Mouse (Mus musculus): ENCODE results near the gene Ssu72. TPM values are rescaled to one million over a fixed set of nuclear protein-coding genes. Genes with fewer than 3 reads are reported as not detected.
"Not testable (repeated sequence)": the region's sequence is repeated elsewhere in the genome, so short reads cannot be mapped to it uniquely, and the experiment has no call there.

The Ssu72 gene
- polyA plus RNA-seq, 1 experiment from 2014 or later: 162 TPM

- H3K4me3 ChIP-seq; H3K4me2 ChIP-seq; H3K9ac ChIP-seq; H3K36me3 ChIP-seq (ENCODE audit: poor library complexity, severe bottlenecking); H3K9me3 ChIP-seq (replicated peaks); H3K27ac ChIP-seq; ATAC-seq; H3K27me3 ChIP-seq; H3K4me1 ChIP-seq: not testable (repeated sequence)
- WGBS: 90% methylated on average over 4 of the region's 4 CpGs
Observed at GRCm38 (mm10) chr4:155687764-155688163, 16.8 kb upstream of the Ssu72 start.

- H3K36me3 ChIP-seq (ENCODE audit: poor library complexity, severe bottlenecking): no peaks in the 10 kb centered on the region
- 80% methylated on average over 12 of the region's 12 CpGs for WGBS
- H3K9me3 ChIP-seq (replicated peaks): no peaks in the 10 kb centered on the region
Observed at GRCm38 (mm10) chr4:155690571-155691375, 13.8 kb upstream of the Ssu72 start.

GRCm38 (mm10) chr4:155692421-155692820, 12.2 kb upstream of the Ssu72 start:
- 99% methylated on average over 3 of the region's 3 CpGs for WGBS
- H3K9ac ChIP-seq: no peak overlapping the region
- peaks cover 23% of the 10 kb centered on the region for H3K4me1 ChIP-seq
- no peaks in the 10 kb centered on the region for H3K9me3 ChIP-seq (replicated peaks)
- peaks cover 22% of the 10 kb centered on the region for H3K27me3 ChIP-seq
- no peaks in the 10 kb centered on the region for H3K36me3 ChIP-seq (ENCODE audit: poor library complexity, severe bottlenecking)
- ATAC-seq: no peak
- H3K27ac ChIP-seq: no peak overlapping the region
- no peak overlapping the region for H3K4me3 ChIP-seq
- no peak overlapping the region for H3K4me2 ChIP-seq

More at GRCm38 (mm10) chr4:155690571-155691375, 13.8 kb upstream of the Ssu72 start:
- ATAC-seq: no peak
- Histone ChIP-seq H3K4me3 (no peak overlapping the region), H3K27me3 (peaks cover 15% of the 10 kb centered on the region), H3K4me1 (peaks cover 17% of the 10 kb centered on the region), H3K4me2 (no peak overlapping the region), H3K27ac (no peak overlapping the region), H3K9ac (no peak overlapping the region)

- Histone ChIP-seq H3K36me3 (ENCODE audit: poor library complexity, severe bottlenecking) (no peaks in the 10 kb centered on the region), H3K4me1 (peaks cover 23% of the 10 kb centered on the region), H3K27me3 (peaks cover 22% of the 10 kb centered on the region), H3K9ac (peak within 1 kb of the TSS; percentile 77), H3K27ac (peak within 1 kb of the TSS; percentile 74), H3K4me2 (peak within 1 kb of the TSS; percentile 87), H3K4me3 (peak within 1 kb of the TSS; percentile 61), H3K9me3 (replicated peaks) (no peaks in the 10 kb centered on the region)
- ATAC-seq: peak; percentile 91
- WGBS: 0% methylated on average over 26 of the region's 47 CpGs
Observed at GRCm38 (mm10) chr4:155694111-155694481, 10.5 kb upstream of the Ssu72 start, which contains the start of gene Fndc10. Fndc10 (plus strand) TSS chr4:155694342.

- H3K4me1 ChIP-seq: peaks cover 23% of the 10 kb centered on the region
- H3K27me3 ChIP-seq: peaks cover 22% of the 10 kb centered on the region
- no peaks in the 10 kb centered on the region for H3K9me3 ChIP-seq (replicated peaks)
- peak overlapping the region; percentile 61 for H3K4me3 ChIP-seq
- WGBS: under 1% methylated on average over 89 of the region's 92 CpGs
- peak overlapping the region; percentile 87 for H3K4me2 ChIP-seq
- H3K27ac ChIP-seq: peak overlapping the region; percentile 74
- ATAC-seq: peak; percentile 81
- H3K9ac ChIP-seq: peak overlapping the region; percentile 77
- H3K36me3 ChIP-seq (ENCODE audit: poor library complexity, severe bottlenecking): no peaks in the 10 kb centered on the region
Observed at GRCm38 (mm10) chr4:155694482-155695401, 9.9 kb upstream of the Ssu72 start.

- H3K4me2 ChIP-seq: peak overlapping the region; percentile 87
- no peak overlapping the region for H3K27ac ChIP-seq
- H3K36me3 ChIP-seq (ENCODE audit: poor library complexity, severe bottlenecking): no peaks in the 10 kb centered on the region
- whole genome bisulfite sequencing: 87% methylated on average over 4 of the region's 4 CpGs
- H3K9me3 ChIP-seq (replicated peaks): no peaks in the 10 kb centered on the region
- peaks cover 22% of the 10 kb centered on the region for H3K27me3 ChIP-seq
- peak overlapping the region; percentile 77 for H3K9ac ChIP-seq
- H3K4me3 ChIP-seq: peak overlapping the region; percentile 61
- H3K4me1 ChIP-seq: peaks cover 23% of the 10 kb centered on the region
- ATAC-seq: no peak
Observed at GRCm38 (mm10) chr4:155695531-155696062, 9.0 kb upstream of the Ssu72 start.

- H3K9me3 ChIP-seq (replicated peaks): no peaks in the 10 kb centered on the region
- no peak overlapping the region for H3K4me3 ChIP-seq
- no peak for ATAC-seq
- H3K27me3 ChIP-seq: peaks cover 18% of the 10 kb centered on the region
- H3K9ac ChIP-seq: no peak overlapping the region
- WGBS: 76% methylated on average over 16 of the region's 16 CpGs
- no peaks in the 10 kb centered on the region for H3K36me3 ChIP-seq (ENCODE audit: poor library complexity, severe bottlenecking)
- no peak overlapping the region for H3K27ac ChIP-seq
- peak overlapping the region; percentile 12; the same call in 1 of the 2 replicates for H3K4me2 ChIP-seq
- peaks cover 23% of the 10 kb centered on the region for H3K4me1 ChIP-seq
Observed at GRCm38 (mm10) chr4:155696261-155697255, 8.0 kb upstream of the Ssu72 start.

GRCm38 (mm10) chr4:155700425-155700824, 4.2 kb upstream of the Ssu72 start:
- Histone ChIP-seq H3K9me3 (replicated peaks) (no peaks in the 10 kb centered on the region), H3K4me2 (no peak overlapping the region), H3K4me3 (no peak overlapping the region), H3K27ac (no peak overlapping the region), H3K4me1 (peaks cover 14% of the 10 kb centered on the region), H3K9ac (no peak overlapping the region), H3K27me3 (peaks cover 10% of the 10 kb centered on the region), H3K36me3 (ENCODE audit: poor library complexity, severe bottlenecking) (no peaks in the 10 kb centered on the region)
- no peak for ATAC-seq

GRCm38 (mm10) chr4:155703425-155703929, 1.1 kb upstream of the Ssu72 start:
- H3K4me2 ChIP-seq: no peak overlapping the region
- no peaks in the 10 kb centered on the region for H3K27me3 ChIP-seq
- no peak for ATAC-seq
- H3K4me3 ChIP-seq: no peak overlapping the region
- no peak overlapping the region for H3K9ac ChIP-seq
- no peak overlapping the region for H3K27ac ChIP-seq
- H3K4me1 ChIP-seq: peaks cover 25% of the 10 kb centered on the region
- H3K36me3 ChIP-seq (ENCODE audit: poor library complexity, severe bottlenecking): no peaks in the 10 kb centered on the region
- 90% methylated on average over 4 of the region's 4 CpGs for whole genome bisulfite sequencing
- no peaks in the 10 kb centered on the region for H3K9me3 ChIP-seq (replicated peaks)

GRCm38 (mm10) chr4:155705592-155705929, 961 bp downstream of the Ssu72 start:
- H3K4me3 ChIP-seq: peak overlapping the region; percentile 98
- H3K4me2 ChIP-seq: peak overlapping the region; percentile 77
- no peaks in the 10 kb centered on the region for H3K9me3 ChIP-seq (replicated peaks)
- H3K36me3 ChIP-seq (ENCODE audit: poor library complexity, severe bottlenecking): no peaks in the 10 kb centered on the region
- peak overlapping the region; percentile 95 for H3K27ac ChIP-seq
- ATAC-seq: no peak
- under 1% methylated on average over 19 of the region's 19 CpGs for WGBS
- H3K27me3 ChIP-seq: no peaks in the 10 kb centered on the region
- peaks cover 36% of the 10 kb centered on the region for H3K4me1 ChIP-seq
- H3K9ac ChIP-seq: peak overlapping the region; percentile 94

GRCm38 (mm10) chr4:155708582-155708981, 4.0 kb downstream of the Ssu72 start:
- Histone ChIP-seq H3K36me3 (ENCODE audit: poor library complexity, severe bottlenecking) (no peaks in the 10 kb centered on the region), H3K27ac (no peak overlapping the region)
- 88% methylated on average over 2 of the region's 2 CpGs for WGBS

More at GRCm38 (mm10) chr4:155708582-155708981, 4.0 kb downstream of the Ssu72 start:
- ATAC-seq: no peak
- Histone ChIP-seq H3K4me3 (no peak overlapping the region), H3K9me3 (replicated peaks) (no peaks in the 10 kb centered on the region), H3K4me1 (peaks cover 39% of the 10 kb centered on the region), H3K4me2 (no peak overlapping the region), H3K9ac (no peak overlapping the region), H3K27me3 (no peaks in the 10 kb centered on the region)

All from forebrain, embryonic 13.5 days (tissue).